Mouse (Mus musculus) liver, adult 2 months (tissue): ENCODE measurements at regions not wholly inside any gene's neighbourhood (a gene's known extent, or its start where the extent isn't known, plus 50 kb on each side); places are given as distances from the start of the nearest gene placed in this dataset.

Experiments used
- DNase-seq: peaks from one replicate; pipeline ENCODE4 v3.0.0-alpha.2; 2011; ENCODE audit warnings: low read depth, low spot score; ENCODE audit errors: extremely low read depth
- H3K27ac ChIP-seq: fragments of 200-500 bp; replicated peaks from 2 replicates; pipeline ENCODE4 v1.5.1; 2012; ENCODE audit warnings: low read depth, mild to moderate bottlenecking, control low read depth, inconsistent platforms, low read length; ENCODE audit not compliant: insufficient read depth
- H3K27me3 ChIP-seq: fragments of 200-500 bp; 2 replicates; pipeline ENCODE4 v1.6.1; 2012; ENCODE audit warnings: mild to moderate bottlenecking, moderate library complexity, low read length, inconsistent platforms; ENCODE audit not compliant: control insufficient read depth, insufficient read depth
- H3K36me3 ChIP-seq: fragments of 200-500 bp; 2 replicates; pipeline ENCODE4 v1.6.1; 2012; ENCODE audit warnings: low read length, inconsistent platforms; ENCODE audit not compliant: control insufficient read depth, insufficient read depth
- H3K4me1 ChIP-seq: fragments of 200-500 bp; 2 replicates; pipeline ENCODE4 v1.6.1; 2011; ENCODE audit warnings: low read length; ENCODE audit not compliant: control insufficient read depth, insufficient read depth
- H3K4me3 ChIP-seq: fragments of 200-500 bp; 2 replicates; pipeline ENCODE4 v1.5.1; 2011; ENCODE audit warnings: low read depth, mild to moderate bottlenecking, control low read depth, low read length, moderate library complexity; ENCODE audit not compliant: insufficient read depth
- H3K79me2 ChIP-seq: fragments of 200-500 bp; 2 replicates; pipeline ENCODE4 v1.6.1; 2012; ENCODE audit warnings: inconsistent platforms, mild to moderate bottlenecking, low read length, moderate library complexity; ENCODE audit not compliant: control insufficient read depth, insufficient read depth
- H3K9ac ChIP-seq: fragments of 200-500 bp; 2 replicates; pipeline ENCODE4 v1.6.1; 2012; ENCODE audit warnings: low read depth, mild to moderate bottlenecking, control low read depth, inconsistent platforms, low read length
- CTCF ChIP-seq: fragments of 200-500 bp; IDR thresholded peaks from 2 replicates; pipeline ENCODE4 v1.5.1; 2011; ENCODE audit warnings: low read depth, low read length, control low read depth
- POLR2A ChIP-seq: fragments of 200-500 bp; IDR thresholded peaks from 2 replicates; pipeline ENCODE4 v1.6.1; 2011; ENCODE audit warnings: low read length, control low read depth; ENCODE audit not compliant: insufficient read depth; ENCODE audit errors: extremely low read depth
- WGBS: fragments of 180-500 bp; shearing (Covaris S2); methylation state at CpG from one replicate; pipeline ENCODE4 v1.1.7; 2018; 5-methylcytosine and 5-hydroxymethylcytosine counted together

DNA sequence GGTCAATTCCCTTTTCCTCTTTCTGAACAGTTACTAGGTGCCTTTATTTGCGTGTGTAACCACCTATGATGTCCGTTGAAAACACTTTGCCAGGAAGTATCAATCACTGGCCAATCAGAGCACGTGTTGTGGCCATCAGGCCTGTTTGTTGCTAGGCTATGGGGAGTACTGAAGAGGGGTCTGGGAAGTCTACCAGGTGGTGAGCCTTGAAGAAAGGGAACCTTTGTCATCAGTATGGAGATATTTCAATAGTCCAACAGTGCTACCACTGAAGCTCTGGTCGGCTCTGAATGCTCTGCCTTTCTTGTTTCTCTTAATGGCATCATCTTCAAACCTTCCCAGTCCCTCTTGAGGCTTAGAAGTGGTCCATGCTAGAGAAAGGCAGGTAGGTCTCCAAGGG is 124.6 kb upstream of the Bcor start:
- Histone ChIP-seq H3K9ac (no peak overlapping the region), H3K79me2 (no peaks in the 10 kb centered on the region), H3K4me1 (peaks cover 6% of the 10 kb centered on the region; the same call in 1 of the 2 replicates), H3K27ac (no peak overlapping the region), H3K4me3 (no peak overlapping the region), H3K27me3 (no peaks in the 10 kb centered on the region), H3K36me3 (no peaks in the 10 kb centered on the region)
- WGBS: 73% methylated on average over 4 of the region's 4 CpGs
- TF ChIP-seq POLR2A: no peak
- TF ChIP-seq CTCF: no peak
- no peak for DNase-seq

DNA sequence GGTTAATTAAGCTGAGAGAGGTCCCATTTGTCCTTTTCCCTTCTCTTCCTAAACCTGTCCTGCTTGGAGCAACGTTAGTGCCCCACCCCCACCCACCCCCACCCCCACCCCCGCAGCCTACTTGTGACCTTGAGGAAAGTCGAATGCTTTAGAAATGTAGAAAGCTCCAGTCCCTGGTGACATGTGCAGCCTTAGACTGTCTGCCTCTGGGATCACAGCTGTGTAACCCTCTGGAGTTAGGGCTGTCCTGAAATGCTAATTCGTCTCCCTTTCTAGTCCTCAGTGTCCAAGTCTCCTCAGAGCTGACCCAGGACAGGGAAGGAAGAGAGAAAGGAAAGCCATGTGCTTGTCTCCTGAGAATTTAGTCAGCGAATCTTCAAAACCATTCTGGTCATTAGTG is 125.0 kb upstream of the Bcor start:
- DNase-seq: no peak
- Histone ChIP-seq H3K79me2 (no peaks in the 10 kb centered on the region), H3K36me3 (no peaks in the 10 kb centered on the region), H3K27me3 (no peaks in the 10 kb centered on the region), H3K27ac (no peak overlapping the region), H3K9ac (no peak overlapping the region), H3K4me3 (no peak overlapping the region), H3K4me1 (peaks cover 6% of the 10 kb centered on the region; the same call in 1 of the 2 replicates)
- 55% methylated on average over 4 of the region's 5 CpGs for WGBS
- TF ChIP-seq POLR2A (no peak), CTCF (no peak)

DNA sequence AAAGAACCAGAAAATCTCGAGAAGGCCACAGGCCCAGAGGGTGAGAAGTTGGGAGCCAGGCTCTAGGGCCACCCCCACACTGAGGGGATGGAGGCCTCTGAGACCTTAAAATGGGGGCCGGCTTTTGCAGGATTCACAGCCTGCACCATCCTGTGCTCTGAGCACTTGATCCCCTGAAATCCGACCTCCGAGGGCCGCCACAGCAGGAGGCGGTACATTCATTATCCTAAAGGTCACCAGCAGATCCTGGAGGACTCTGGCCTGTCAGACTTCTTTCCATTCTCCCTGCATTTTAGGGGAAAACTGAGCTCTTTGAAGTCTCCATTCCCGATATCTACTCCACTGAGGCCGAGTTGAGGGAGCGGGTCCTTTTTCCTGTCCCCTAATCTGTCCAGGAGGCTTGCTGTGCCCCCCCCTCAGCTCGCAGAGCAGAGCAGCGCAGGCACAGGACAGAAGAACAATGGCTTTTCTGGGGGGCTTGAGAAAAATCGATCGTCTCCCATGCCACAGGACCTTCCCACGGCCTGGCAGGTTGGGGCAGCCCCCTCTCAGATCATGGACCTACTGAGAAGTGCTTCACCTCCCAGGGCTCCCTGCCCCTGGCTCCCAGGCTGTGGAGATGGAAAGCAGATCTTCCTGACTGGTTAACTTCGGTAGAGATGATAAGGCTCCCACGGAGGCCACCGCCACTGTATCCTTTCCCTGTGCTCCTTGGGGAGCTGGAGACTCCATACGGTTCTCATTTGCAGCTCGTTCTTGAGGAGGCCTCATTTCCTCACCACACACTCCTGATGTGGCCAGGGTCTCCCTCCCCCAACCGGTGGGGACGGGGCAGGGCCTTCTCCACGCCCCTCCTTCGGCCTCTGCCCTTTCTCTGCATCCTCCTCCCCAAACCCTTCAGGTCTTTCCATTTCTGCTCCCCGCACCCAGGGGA is 126.1 kb upstream of the Bcor start:
- no peaks in the 10 kb centered on the region for H3K27me3 ChIP-seq
- H3K4me1 ChIP-seq: peaks cover 4% of the 10 kb centered on the region; the same call in 1 of the 2 replicates
- H3K27ac ChIP-seq: peak overlapping the region; percentile 85
- H3K9ac ChIP-seq: peak overlapping the region; percentile 52
- peak overlapping the region; percentile 42; the same call in 1 of the 2 replicates for H3K4me3 ChIP-seq
- no peaks in the 10 kb centered on the region for H3K36me3 ChIP-seq
- H3K79me2 ChIP-seq: no peaks in the 10 kb centered on the region
- TF ChIP-seq POLR2A (no peak), CTCF (no peak)
- DNase-seq: no peak
- 47% methylated on average over 22 of the region's 24 CpGs for WGBS

DNA sequence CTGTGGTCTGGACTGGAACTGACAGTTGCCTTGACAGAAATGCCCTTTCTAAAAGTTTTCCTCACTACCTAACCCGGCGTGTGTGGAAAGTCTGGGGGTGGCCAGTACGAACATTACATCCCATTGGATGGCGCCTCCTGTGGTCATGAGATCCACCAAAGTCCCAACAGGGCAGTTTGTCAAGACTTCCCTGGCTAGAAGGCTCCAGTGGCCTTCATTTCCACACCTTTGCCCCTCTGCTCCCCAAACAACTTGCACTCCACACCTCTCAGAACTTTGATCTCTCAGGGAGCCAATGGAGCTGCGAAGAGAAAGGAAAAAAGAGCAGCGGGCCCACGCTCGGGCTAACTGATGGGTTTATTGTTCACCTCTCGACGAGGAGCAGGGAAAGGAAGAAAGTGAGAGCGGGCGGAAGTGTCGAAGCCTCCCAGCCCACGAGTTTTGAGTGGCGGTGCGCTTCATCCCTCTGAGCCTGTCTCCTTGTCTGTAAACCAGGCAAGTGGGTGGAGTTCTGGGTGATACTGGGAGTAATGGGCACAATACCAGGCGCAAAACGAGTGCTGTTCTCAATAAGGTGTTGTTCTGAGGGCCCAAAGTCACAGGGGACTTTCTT is 126.9 kb upstream of the Bcor start:
- peak overlapping the region; percentile 42; the same call in 1 of the 2 replicates for H3K4me3 ChIP-seq
- DNase-seq: peak; percentile 86
- H3K27ac ChIP-seq: peak overlapping the region; percentile 89
- no peaks in the 10 kb centered on the region for H3K36me3 ChIP-seq
- peak overlapping the region; percentile 52 for H3K9ac ChIP-seq
- H3K27me3 ChIP-seq: no peaks in the 10 kb centered on the region
- whole genome bisulfite sequencing: 22% methylated on average over 18 of the region's 18 CpGs
- TF ChIP-seq POLR2A: no peak
- no peak for TF ChIP-seq CTCF
- H3K4me1 ChIP-seq: peaks cover 4% of the 10 kb centered on the region; the same call in 1 of the 2 replicates
- no peaks in the 10 kb centered on the region for H3K79me2 ChIP-seq

DNA sequence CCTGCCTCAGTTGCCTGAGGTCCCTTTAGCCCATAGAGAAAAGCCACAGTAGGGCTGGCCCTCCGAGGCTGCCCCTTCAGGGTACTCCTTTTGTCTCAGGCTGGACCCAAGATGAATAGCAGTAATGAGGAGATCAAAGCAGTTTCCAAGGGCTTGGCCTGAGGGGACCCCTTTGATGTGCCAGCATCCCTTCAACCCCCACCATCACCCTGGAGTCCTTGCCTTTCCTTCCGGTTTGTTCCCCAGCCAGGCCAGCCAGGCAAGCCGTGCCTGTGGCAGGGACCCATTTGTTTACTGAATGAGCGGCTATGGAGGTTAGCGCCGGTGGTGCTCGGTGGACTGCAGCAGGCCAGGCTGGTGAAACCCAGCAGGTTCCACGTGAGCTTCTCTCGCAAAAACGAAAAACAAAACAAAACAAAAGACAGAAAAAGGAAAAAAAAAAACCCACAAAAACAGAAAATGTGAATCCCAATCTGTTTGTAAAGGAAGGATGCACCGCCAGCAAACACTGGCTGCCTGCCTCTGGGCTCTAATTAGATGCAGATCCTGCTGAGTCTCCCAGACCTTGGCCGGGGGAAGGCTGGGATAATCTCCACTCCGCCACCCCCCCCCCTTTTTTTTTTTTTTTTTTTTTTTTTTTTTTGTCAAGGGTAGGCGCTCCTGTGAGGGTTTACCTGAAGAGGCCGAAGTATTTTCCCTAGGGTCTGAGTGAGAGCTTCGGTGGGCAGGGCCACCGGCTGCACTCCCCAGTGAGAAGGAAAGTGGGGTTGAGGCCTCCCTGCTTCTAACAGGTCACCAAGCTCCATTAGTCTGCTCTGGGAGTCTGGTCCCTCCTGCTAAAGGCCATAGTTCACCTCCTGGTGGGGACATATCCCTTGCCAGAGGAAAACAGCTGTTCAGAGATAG is 127.8 kb upstream of the Bcor start:
- Histone ChIP-seq H3K4me1 (peaks cover 4% of the 10 kb centered on the region; the same call in 1 of the 2 replicates), H3K79me2 (no peaks in the 10 kb centered on the region), H3K4me3 (peak overlapping the region; percentile 16; the same call in 1 of the 2 replicates), H3K36me3 (no peaks in the 10 kb centered on the region), H3K9ac (peak overlapping the region; percentile 24), H3K27ac (peak overlapping the region; percentile 89), H3K27me3 (no peaks in the 10 kb centered on the region)
- DNase-seq: peak; percentile 50
- 19% methylated on average over 17 of the region's 17 CpGs for WGBS
- no peak for TF ChIP-seq POLR2A
- no peak for TF ChIP-seq CTCF
